Mouse (Mus musculus) kidney, adult 2 months (tissue): ENCODE results near the gene Adprm.

Experiments
- CTCF ChIP-seq: fragments of 200-500 bp; conservative IDR thresholded peaks from 2 replicates; pipeline ENCODE4 v1.5.1; 2011; ENCODE audit warnings: low read depth, mild to moderate bottlenecking, control low read depth, low read length, moderate library complexity, mixed read lengths; ENCODE audit not compliant: insufficient read depth, insufficient read length
- POLR2A ChIP-seq: fragments of 200-500 bp; IDR thresholded peaks from one replicate; pipeline ENCODE4 v1.6.1; 2011; ENCODE audit warnings: low read depth, low read length, control low read depth

DNA sequence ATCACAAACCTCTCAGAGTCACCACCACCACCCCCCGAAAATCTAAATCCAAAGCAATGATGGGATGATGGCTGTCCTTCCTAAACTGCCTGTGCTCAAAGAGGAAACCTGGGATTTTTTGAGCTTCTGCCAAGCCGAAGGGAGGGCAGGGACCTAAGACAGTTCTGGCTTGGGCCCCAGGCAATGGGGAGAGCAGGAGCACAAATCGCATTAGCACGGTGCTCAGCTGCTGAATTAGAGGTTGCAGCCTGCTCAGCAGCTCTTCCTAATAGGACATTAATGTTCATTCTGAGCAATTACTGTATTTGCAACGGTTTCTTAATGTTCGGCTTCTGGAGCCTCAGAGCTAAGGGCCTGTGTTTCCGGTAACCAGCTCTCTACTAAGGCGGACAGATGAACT is 44.4 kb downstream of the Adprm start:
- TF ChIP-seq CTCF = no peak
- TF ChIP-seq POLR2A = no peak
